Mouse (Mus musculus) B cell, adult 2 months (primary cell): ENCODE results near the gene Ncapg.

Source experiments
- DNase-seq, 2 experiments: peaks; one replicate each; pipeline ENCODE4 v3.0.0; 2022

Ncapg gene

GRCm38 (mm10) chr5:45706811-45707210, 37.1 kb downstream of the Ncapg start:
- no peak for DNase-seq

- DNase-seq: no peak
Observed at GRCm38 (mm10) chr5:45709653-45710052, 39.9 kb downstream of the Ncapg start.

GRCm38 (mm10) chr5:45718848-45719488, 49.2 kb downstream of the Ncapg start:
- no peak for DNase-seq

DNA sequence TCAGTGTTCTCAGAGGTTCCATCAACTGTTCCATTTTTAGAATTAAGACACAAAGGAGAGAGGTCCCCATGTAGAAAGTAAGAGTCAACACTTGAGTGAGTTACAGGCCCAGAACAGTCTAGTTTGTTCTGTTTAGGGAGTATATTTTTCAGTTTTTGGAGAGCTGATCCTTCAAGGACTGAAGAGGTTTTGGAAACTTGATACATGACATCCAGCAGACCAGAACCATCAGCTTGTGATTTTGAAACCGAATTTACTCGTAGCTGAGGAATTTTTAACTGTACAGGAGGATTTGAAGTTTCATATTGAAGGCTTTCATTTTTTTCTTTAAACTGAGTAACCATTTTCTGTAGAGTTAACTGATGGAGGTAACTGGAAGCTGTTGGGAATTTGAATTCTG, 64.0 kb downstream of the Ncapg start:
- DNase-seq: no peak

DNA sequence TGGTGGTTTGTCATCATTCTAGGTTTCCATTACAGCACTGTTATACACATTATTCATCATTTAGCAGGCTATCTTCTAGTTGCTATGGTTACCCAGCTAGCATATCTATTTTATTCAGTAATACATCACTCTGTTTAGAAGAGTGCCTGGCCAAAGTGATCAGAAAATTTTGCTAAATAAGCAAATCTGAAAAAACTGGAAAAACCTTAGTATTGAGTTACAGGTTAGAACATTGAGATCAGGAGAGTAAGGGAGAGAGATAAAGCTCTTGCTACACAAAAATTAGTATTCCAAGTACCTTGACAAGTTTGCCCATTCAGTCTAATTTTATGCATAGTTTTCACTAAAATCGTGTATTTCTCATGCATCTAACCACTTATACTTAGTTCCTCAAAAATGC, 68.2 kb downstream of the Ncapg start:
- DNase-seq: no peak
